Mouse (Mus musculus) kidney, adult 2 months (tissue): ENCODE data around the gene Ifrd1.

Experiments
- CTCF ChIP-seq: fragments of 200-500 bp; conservative IDR thresholded peaks from 2 replicates; pipeline ENCODE4 v1.5.1; 2011; ENCODE audit warnings: low read depth, mild to moderate bottlenecking, control low read depth, low read length, moderate library complexity, mixed read lengths; ENCODE audit not compliant: insufficient read depth, insufficient read length
- POLR2A ChIP-seq: fragments of 200-500 bp; IDR thresholded peaks from one replicate; pipeline ENCODE4 v1.6.1; 2011; ENCODE audit warnings: low read depth, low read length, control low read depth

GRCm38 (mm10) chr12:40199795-40200402 is 48.4 kb downstream of the Ifrd1 start:
- peak; percentile 77 for TF ChIP-seq CTCF
- TF ChIP-seq POLR2A = no peak
